In the genomic region with DNA sequence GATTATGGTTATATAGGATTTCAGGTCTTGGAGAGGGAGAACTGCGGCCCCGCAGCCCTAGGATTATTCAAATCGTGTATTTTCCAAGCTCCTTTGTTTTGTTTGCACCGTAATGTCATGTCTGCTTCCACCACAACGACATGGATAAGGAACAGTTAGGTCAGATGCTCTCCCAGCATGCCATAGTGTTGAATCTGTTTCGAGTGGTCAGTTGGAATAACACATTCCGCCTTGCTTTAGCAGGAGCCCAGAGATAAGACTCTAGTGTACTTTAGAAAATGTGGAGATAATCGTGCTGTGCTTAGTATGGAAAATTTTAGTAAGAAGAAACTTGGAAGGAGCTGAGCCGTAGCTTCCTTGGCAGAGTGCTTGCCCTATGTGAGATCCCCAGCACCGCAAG, we compare ENCODE assay signal across 26 mouse cellular contexts. TPM values are rescaled to one million over a fixed set of nuclear protein-coding genes. Genes with fewer than 3 reads are reported as not detected.
DNase-seq lines count a peak whose midpoint lies in the region; ATAC-seq and TF ChIP-seq lines count a peak whose summit lies in the region.
"Had no signal": no experiment of that assay in that cellular context is flagged by ENCODE, and none has a peak within 500 bp of the region (broad histone marks: within the 10 kb centered on the region; RNA-seq: fewer than 3 reads in every experiment).

No protein-coding gene starts in this region.

- WGBS in heart, embryonic 13.5 days, result 32% methylated on average over 10 of the region's 10 CpGs
- WGBS in heart, embryonic 10.5 days, result 42% methylated on average over 10 of the region's 10 CpGs
- 72% methylated on average over 10 of the region's 10 CpGs for WGBS in limb, embryonic 13.5 days
- 86% methylated on average over 10 of the region's 10 CpGs for WGBS in limb, embryonic 10.5 days
- WGBS in embryonic facial prominence, embryonic 15.5 days, result 60% methylated on average over 10 of the region's 10 CpGs
- WGBS in stomach, postnatal 0 days, result 42% methylated on average over 10 of the region's 10 CpGs

- H3K36me3 ChIP-seq in heart, embryonic 13.5 days, result no peaks in the 10 kb centered on the region
- no peaks in the 10 kb centered on the region for H3K36me3 ChIP-seq in heart, embryonic 10.5 days
- H3K36me3 ChIP-seq in limb, embryonic 13.5 days, result no peaks in the 10 kb centered on the region
- no peaks in the 10 kb centered on the region for H3K36me3 ChIP-seq in limb, embryonic 10.5 days
- no peaks in the 10 kb centered on the region for H3K36me3 ChIP-seq in embryonic facial prominence, embryonic 15.5 days
- H3K36me3 ChIP-seq in stomach, postnatal 0 days (ENCODE audit: control insufficient read depth, insufficient read depth, low read length), result no peaks in the 10 kb centered on the region
- H3K36me3 ChIP-seq: G1E; hindbrain, embryonic 15.5 days; limb, embryonic 12.5 days; liver, embryonic 15.5 days; lung, embryonic 15.5 days; neural tube, embryonic 13.5 days; stomach, embryonic 15.5 days had no signal

- H3K9me3 ChIP-seq in heart, embryonic 13.5 days, result no peaks in the 10 kb centered on the region
- no peaks in the 10 kb centered on the region for H3K9me3 ChIP-seq in heart, embryonic 10.5 days
- H3K9me3 ChIP-seq in limb, embryonic 13.5 days, result no peaks in the 10 kb centered on the region
- H3K9me3 ChIP-seq in limb, embryonic 10.5 days (replicated peaks), result no peaks in the 10 kb centered on the region
- no peaks in the 10 kb centered on the region for H3K9me3 ChIP-seq in embryonic facial prominence, embryonic 15.5 days (replicated peaks)
- H3K9me3 ChIP-seq in stomach, postnatal 0 days (ENCODE audit: control insufficient read depth, low read length), result no peaks in the 10 kb centered on the region
- H3K9me3 ChIP-seq: G1E; hindbrain, embryonic 15.5 days; limb, embryonic 12.5 days; liver, embryonic 15.5 days; lung, embryonic 15.5 days; neural tube, embryonic 13.5 days; stomach, embryonic 15.5 days had no signal

- 0 out of 2 replicates have a peak, but pooled peaks have one; percentile 14 for ATAC-seq in heart, embryonic 13.5 days (ENCODE audit: extremely low read depth, insufficient number of reproducible peaks, low FRiP score, low TSS enrichment)
- ATAC-seq in limb, embryonic 13.5 days (ENCODE audit: low FRiP score, low read depth), result no peak
- no peak for ATAC-seq in embryonic facial prominence, embryonic 15.5 days (ENCODE audit: insufficient number of reproducible peaks, low FRiP score, low TSS enrichment, low read depth)
- ATAC-seq in stomach, postnatal 0 days (ENCODE audit: low FRiP score, low TSS enrichment), result 0 out of 2 replicates have a peak, but pooled peaks have one; percentile 2
- ATAC-seq: midbrain, embryonic 16.5 days had no signal

- DNase-seq in heart, embryonic 10.5 days (ENCODE audit: low spot score), result no peak
- no peak for DNase-seq in limb, embryonic 10.5 days (ENCODE audit: low spot score)
- DNase-seq in stomach, postnatal 0 days (ENCODE audit: low spot score), result no peak
- no peak for DNase-seq in left cerebral cortex, postnatal 14 days (ENCODE audit: low spot score in 2 of 2)
- DNase-seq: adrenal gland, adult 2 months; B cell, adult 2 months; cerebellum, adult 11-12 months; cerebellum, postnatal 10 days; gastrocnemius, postnatal 25 days; kidney, adult 2 months; kidney, postnatal 14 days; lung, postnatal 36 days; thymus, adult 18-20 months; thymus, postnatal 36 days had no signal

- H3K4me1 ChIP-seq in heart, embryonic 13.5 days, result peaks cover 16% of the 10 kb centered on the region
- peaks cover 10% of the 10 kb centered on the region; the same call in 1 of the 2 replicates for H3K4me1 ChIP-seq in heart, embryonic 10.5 days
- peaks cover 16% of the 10 kb centered on the region; the same call in 1 of the 2 replicates for H3K4me1 ChIP-seq in limb, embryonic 13.5 days
- H3K4me1 ChIP-seq in limb, embryonic 10.5 days, result peaks cover 2% of the 10 kb centered on the region; the same call in 1 of the 2 replicates
- no peaks in the 10 kb centered on the region for H3K4me1 ChIP-seq in embryonic facial prominence, embryonic 15.5 days
- no peaks in the 10 kb centered on the region for H3K4me1 ChIP-seq in stomach, postnatal 0 days (replicated peaks; ENCODE audit: control insufficient read depth, insufficient read depth)
- H3K4me1 ChIP-seq: hindbrain, embryonic 15.5 days; limb, embryonic 12.5 days; neural tube, embryonic 13.5 days; stomach, embryonic 15.5 days had no signal

- 0 out of 2 replicates have a peak overlapping the region, but pooled peaks have one; percentile 10 for H3K9ac ChIP-seq in heart, embryonic 13.5 days
- no peak overlapping the region for H3K9ac ChIP-seq in limb, embryonic 13.5 days
- no peak overlapping the region for H3K9ac ChIP-seq in embryonic facial prominence, embryonic 15.5 days
- H3K9ac ChIP-seq in stomach, postnatal 0 days (ENCODE audit: low read length), result no peak overlapping the region
- H3K9ac ChIP-seq: hindbrain, embryonic 15.5 days; limb, embryonic 12.5 days; liver, embryonic 15.5 days; lung, embryonic 15.5 days; neural tube, embryonic 13.5 days; stomach, embryonic 15.5 days had no signal

- H3K4me2 ChIP-seq in heart, embryonic 13.5 days, result peak overlapping the region; percentile 2; the same call in 1 of the 2 replicates
- no peak overlapping the region for H3K4me2 ChIP-seq in limb, embryonic 13.5 days (replicated peaks)
- no peak overlapping the region for H3K4me2 ChIP-seq in embryonic facial prominence, embryonic 15.5 days (replicated peaks)
- H3K4me2 ChIP-seq in stomach, postnatal 0 days (replicated peaks; ENCODE audit: low read depth), result no peak overlapping the region
- H3K4me2 ChIP-seq: hindbrain, embryonic 15.5 days; limb, embryonic 12.5 days; liver, embryonic 15.5 days; lung, embryonic 15.5 days; neural tube, embryonic 13.5 days; stomach, embryonic 15.5 days had no signal

- H3K27ac ChIP-seq in heart, embryonic 13.5 days (replicated peaks), result peak overlapping the region; percentile 42
- H3K27ac ChIP-seq in heart, embryonic 10.5 days, result no peak overlapping the region
- peak overlapping the region; percentile 48; the same call in 1 of the 2 replicates for H3K27ac ChIP-seq in limb, embryonic 13.5 days
- no peak overlapping the region for H3K27ac ChIP-seq in limb, embryonic 10.5 days
- H3K27ac ChIP-seq in embryonic facial prominence, embryonic 15.5 days (replicated peaks), result 0 out of 2 replicates have a peak overlapping the region, but pooled peaks have one; percentile 39
- no peak overlapping the region for H3K27ac ChIP-seq in stomach, postnatal 0 days (replicated peaks)
- H3K27ac ChIP-seq: hindbrain, embryonic 15.5 days; limb, embryonic 12.5 days; liver, embryonic 15.5 days; lung, embryonic 15.5 days; neural tube, embryonic 13.5 days; stomach, embryonic 15.5 days had no signal

- TF ChIP-seq CTCF in stomach, postnatal 0 days (IDR thresholded peaks at IDR 0.05; ENCODE audit: low read depth), result no peak

- H3K4me3 ChIP-seq in heart, embryonic 13.5 days, result no peak overlapping the region
- H3K4me3 ChIP-seq in heart, embryonic 10.5 days, result no peak overlapping the region
- H3K4me3 ChIP-seq in limb, embryonic 13.5 days, result no peak overlapping the region
- no peak overlapping the region for H3K4me3 ChIP-seq in limb, embryonic 10.5 days
- H3K4me3 ChIP-seq in embryonic facial prominence, embryonic 15.5 days (replicated peaks), result no peak overlapping the region
- no peak overlapping the region for H3K4me3 ChIP-seq in stomach, postnatal 0 days (ENCODE audit: low read depth, low read length)
- H3K4me3 ChIP-seq: hindbrain, embryonic 15.5 days; limb, embryonic 12.5 days; liver, embryonic 15.5 days; lung, embryonic 15.5 days; myocyte; neural tube, embryonic 13.5 days; stomach, embryonic 15.5 days had no signal

- peaks cover 4% of the 10 kb centered on the region; the same call in 1 of the 2 replicates for H3K27me3 ChIP-seq in heart, embryonic 13.5 days (replicated peaks)
- peaks cover 4% of the 10 kb centered on the region; the same call in 1 of the 2 replicates for H3K27me3 ChIP-seq in heart, embryonic 10.5 days (ENCODE audit: insufficient read depth, poor library complexity, severe bottlenecking)
- H3K27me3 ChIP-seq in limb, embryonic 13.5 days, result 0 out of 2 replicates have a peak, but pooled peaks cover 2% of the 10 kb centered on the region
- peaks cover 4% of the 10 kb centered on the region for H3K27me3 ChIP-seq in limb, embryonic 10.5 days (ENCODE audit: low read depth, poor library complexity, severe bottlenecking)
- H3K27me3 ChIP-seq in embryonic facial prominence, embryonic 15.5 days, result no peaks in the 10 kb centered on the region
- no peaks in the 10 kb centered on the region for H3K27me3 ChIP-seq in stomach, postnatal 0 days (ENCODE audit: control insufficient read depth, insufficient read depth, low read length)

- TF ChIP-seq EP300 in stomach, postnatal 0 days (optimal IDR thresholded peaks at IDR 0.05), result no peak

- intact Hi-C loops in left cerebral cortex, postnatal 14 days (cut with DNase I), result no loop called here

RNA-seq across cellular contexts. Expression of gene Tut7, which starts 27.4 kb away (rescaled TPM):
- polyA plus RNA-seq in heart, embryonic 13.5 days (2015; fragmentation: Nextera tagmentation; extraction: Ambion mirVana), result 30.6 and 32.7 TPM in 2 replicates
- polyA plus RNA-seq in heart, embryonic 10.5 days (2016; fragmentation: Nextera tagmentation; extraction: Ambion mirVana), result 37.2 and 39.6 TPM in 2 replicates
- polyA plus RNA-seq in limb, embryonic 13.5 days (2015; fragmentation: Nextera tagmentation; extraction: Ambion mirVana), result 56.4 and 57.4 TPM in 2 replicates
- polyA plus RNA-seq in limb, embryonic 10.5 days (2016; fragmentation: Nextera tagmentation; extraction: Ambion mirVana), result 34.6 and 47.5 TPM in 2 replicates
- polyA plus RNA-seq in embryonic facial prominence, embryonic 15.5 days (2015; fragmentation: Nextera tagmentation; extraction: Ambion mirVana), result 49.7 and 52.8 TPM in 2 replicates
- 29.1 and 31.6 TPM in 2 replicates for polyA plus RNA-seq in stomach, postnatal 0 days (2015; fragmentation: Nextera tagmentation; extraction: Ambion mirVana)
- 10 to 100 TPM; 60.9 to 66.6 TPM for total RNA-seq in left cerebral cortex, postnatal 14 days (2021)

Comparison
In these comparisons a context has a peak if more than half of its experiments do, and no peak if none do; other contexts are left out.
1. H3K27ac ChIP-seq: peak in heart, embryonic 13.5 days (single experiment), limb, embryonic 13.5 days (single experiment) and embryonic facial prominence, embryonic 15.5 days (single experiment); none in heart, embryonic 10.5 days (single experiment), limb, embryonic 10.5 days (single experiment) and stomach, postnatal 0 days (single experiment).
2. ATAC-seq: peak in heart, embryonic 13.5 days (single experiment) and stomach, postnatal 0 days (single experiment); none in limb, embryonic 13.5 days (single experiment) and embryonic facial prominence, embryonic 15.5 days (single experiment).